Mouse (Mus musculus): ENCODE data around the gene Styxl1. TPM values are rescaled to one million over a fixed set of nuclear protein-coding genes. Genes with fewer than 3 reads are reported as not detected.

Gene Styxl1
- polyA plus RNA-seq, 1 experiment from 2014 or later = 0.41 TPM

DNA sequence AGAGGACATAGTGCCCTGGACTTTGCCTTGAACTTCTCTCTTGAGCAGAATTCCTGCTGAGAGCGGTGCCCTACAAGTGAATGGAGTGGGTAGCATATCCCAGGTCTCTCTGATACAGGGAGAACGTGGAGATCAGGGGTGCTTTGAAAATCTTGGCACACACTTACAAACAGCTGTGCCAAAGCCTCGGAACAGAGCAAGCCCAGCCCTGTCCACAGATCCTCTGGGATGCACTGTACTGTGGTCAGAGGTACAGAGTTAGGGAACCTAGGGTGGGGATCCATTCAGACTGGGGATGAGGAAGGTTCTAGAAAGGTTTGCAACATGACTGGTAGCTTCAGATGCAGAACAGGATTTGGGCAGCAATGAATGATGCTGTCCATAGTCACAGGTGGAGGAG, 58.1 kb downstream of the Styxl1 start:
- Histone ChIP-seq H3K4me3 (no peak overlapping the region), H3K27me3 (ENCODE audit: low read depth, poor library complexity, severe bottlenecking) (no peaks in the 10 kb centered on the region), H3K9me3 (replicated peaks) (no peaks in the 10 kb centered on the region), H3K4me1 (peaks cover 29% of the 10 kb centered on the region), H3K27ac (replicated peaks) (no peak overlapping the region), H3K36me3 (peaks cover 62% of the 10 kb centered on the region)
- 89% methylated on average over 3 of the region's 3 CpGs for WGBS
- no peak for DNase-seq (ENCODE audit: low spot score)

DNA sequence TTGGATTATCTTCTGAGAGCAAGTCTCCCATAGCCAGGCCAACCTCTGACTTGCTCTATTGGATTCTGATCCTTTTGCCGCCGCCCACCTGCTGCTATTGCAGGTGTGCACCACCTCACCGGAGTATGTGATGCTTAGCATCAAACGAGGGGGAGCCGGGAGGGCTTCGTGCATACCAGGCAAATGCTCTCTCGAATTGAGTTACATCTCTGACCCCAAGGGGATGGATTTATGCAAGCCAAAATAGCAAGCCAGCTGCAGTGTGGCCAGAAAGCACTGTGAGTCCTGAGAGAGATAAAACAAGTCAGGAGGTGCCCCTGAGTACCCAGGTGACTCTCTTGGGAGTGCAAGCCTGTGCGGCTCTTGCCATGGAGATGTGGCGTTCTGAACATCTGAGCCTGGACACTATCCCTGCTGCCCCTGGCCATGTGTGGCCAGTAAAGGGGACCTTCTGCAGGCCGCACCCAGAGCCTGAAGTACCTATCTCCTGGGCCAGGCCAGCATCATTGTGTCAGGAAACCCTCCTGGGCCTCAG, 58.5 kb downstream of the Styxl1 start:
- 91% methylated on average over 10 of the region's 10 CpGs for WGBS
- Histone ChIP-seq H3K27me3 (ENCODE audit: low read depth, poor library complexity, severe bottlenecking) (no peaks in the 10 kb centered on the region), H3K4me3 (no peak overlapping the region), H3K4me1 (peaks cover 25% of the 10 kb centered on the region), H3K9me3 (replicated peaks) (no peaks in the 10 kb centered on the region), H3K36me3 (peaks cover 62% of the 10 kb centered on the region), H3K27ac (replicated peaks) (no peak overlapping the region)
- DNase-seq (ENCODE audit: low spot score) = no peak

DNA sequence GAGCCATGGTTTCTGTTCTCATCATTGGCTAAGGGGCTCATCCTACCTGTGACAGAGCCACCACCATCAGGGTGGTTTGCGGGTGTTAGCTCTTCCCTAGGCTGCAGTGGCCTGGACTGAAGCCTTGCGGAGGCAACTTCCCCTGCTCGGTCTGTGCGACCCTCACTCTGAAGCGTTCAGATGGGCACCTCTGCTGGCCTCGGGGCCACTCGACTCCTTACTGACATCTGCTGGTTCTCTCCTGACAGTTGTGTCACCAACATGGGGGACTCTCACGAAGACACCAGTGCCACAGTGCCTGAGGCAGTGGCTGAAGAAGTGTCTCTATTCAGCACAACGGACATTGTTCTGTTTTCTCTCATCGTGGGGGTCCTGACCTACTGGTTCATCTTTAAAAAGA, 62.6 kb downstream of the Styxl1 start:
- H3K36me3 ChIP-seq = peaks cover 56% of the 10 kb centered on the region
- 62% methylated on average over 10 of the region's 10 CpGs for WGBS
- no peak overlapping the region for H3K27ac ChIP-seq (replicated peaks)
- H3K27me3 ChIP-seq (ENCODE audit: low read depth, poor library complexity, severe bottlenecking) = no peaks in the 10 kb centered on the region
- DNase-seq (ENCODE audit: low spot score) = no peak
- peaks cover 20% of the 10 kb centered on the region for H3K4me1 ChIP-seq
- H3K9me3 ChIP-seq (replicated peaks) = no peaks in the 10 kb centered on the region
- no peak overlapping the region for H3K4me3 ChIP-seq

DNA sequence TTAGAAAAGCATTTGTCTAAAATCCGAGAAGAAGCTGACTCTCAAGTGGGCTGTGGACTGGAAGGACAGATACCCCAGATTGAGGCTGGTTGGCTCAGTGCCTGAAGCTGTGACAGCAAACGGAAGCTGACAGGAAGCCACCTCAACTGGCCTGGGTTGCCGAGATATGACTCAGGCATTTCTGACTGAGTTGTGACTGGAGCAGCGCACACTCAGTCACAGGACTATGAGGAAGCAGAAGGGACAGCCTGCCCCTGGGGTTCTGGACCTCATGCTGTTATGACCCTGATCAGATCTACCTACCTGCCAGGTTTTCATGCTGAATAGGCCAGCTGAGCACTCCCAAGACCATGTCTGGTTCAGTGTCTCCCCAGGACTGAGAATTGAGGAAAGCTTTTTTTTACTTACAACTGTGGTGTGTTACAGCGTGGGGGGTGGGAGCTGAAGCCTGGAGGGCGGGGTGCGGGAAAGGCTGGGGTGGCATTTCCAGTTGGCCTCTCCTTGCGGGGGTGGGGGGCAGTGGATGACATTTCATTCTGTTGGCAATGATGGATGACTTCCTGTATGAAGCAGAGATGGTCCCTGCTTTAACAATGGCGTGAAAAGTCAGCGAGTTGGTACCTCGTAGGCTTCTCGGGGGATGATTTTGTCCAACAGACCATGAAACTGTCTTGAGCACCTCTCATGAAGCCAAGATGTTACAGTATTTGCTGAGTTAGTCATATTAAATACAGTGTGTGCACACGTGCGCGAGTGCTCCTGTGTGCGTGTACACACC, 64.6 kb downstream of the Styxl1 start:
- Histone ChIP-seq H3K27me3 (ENCODE audit: low read depth, poor library complexity, severe bottlenecking) (no peaks in the 10 kb centered on the region), H3K4me3 (no peak overlapping the region), H3K27ac (replicated peaks) (peak overlapping the region; percentile 38; the same call in 1 of the 2 replicates), H3K9me3 (replicated peaks) (no peaks in the 10 kb centered on the region), H3K4me1 (peaks cover 19% of the 10 kb centered on the region), H3K36me3 (peaks cover 51% of the 10 kb centered on the region)
- no peak for DNase-seq (ENCODE audit: low spot score)
- WGBS = 88% methylated on average over 16 of the region's 16 CpGs

DNA sequence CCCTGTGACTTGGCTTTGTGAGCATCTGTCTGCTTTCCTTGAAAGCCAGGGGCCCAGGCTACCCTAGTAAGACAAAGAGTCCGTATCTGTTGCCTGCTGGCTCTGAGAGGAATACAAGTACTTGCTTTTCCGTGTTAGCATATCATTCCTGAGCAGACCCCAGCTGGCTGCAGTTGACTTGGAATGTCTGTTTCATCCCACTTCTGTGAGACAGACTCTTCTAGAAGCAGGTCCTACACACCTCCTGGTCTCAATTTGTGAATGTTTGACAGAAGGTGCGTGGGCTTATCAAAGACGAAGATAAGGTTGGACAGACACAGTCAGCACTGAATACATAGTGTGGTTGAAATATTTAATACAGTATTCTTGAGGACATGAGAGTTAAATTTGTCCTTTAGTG, 65.4 kb downstream of the Styxl1 start:
- no peak for DNase-seq (ENCODE audit: low spot score)
- WGBS = 81% methylated on average over 4 of the region's 4 CpGs
- no peaks in the 10 kb centered on the region for H3K9me3 ChIP-seq (replicated peaks)
- peaks cover 51% of the 10 kb centered on the region for H3K36me3 ChIP-seq
- 0 out of 2 replicates have a peak overlapping the region, but pooled peaks have one; percentile 38 for H3K27ac ChIP-seq (replicated peaks)
- H3K4me3 ChIP-seq = no peak overlapping the region
- peaks cover 19% of the 10 kb centered on the region for H3K4me1 ChIP-seq
- no peaks in the 10 kb centered on the region for H3K27me3 ChIP-seq (ENCODE audit: low read depth, poor library complexity, severe bottlenecking)

DNA sequence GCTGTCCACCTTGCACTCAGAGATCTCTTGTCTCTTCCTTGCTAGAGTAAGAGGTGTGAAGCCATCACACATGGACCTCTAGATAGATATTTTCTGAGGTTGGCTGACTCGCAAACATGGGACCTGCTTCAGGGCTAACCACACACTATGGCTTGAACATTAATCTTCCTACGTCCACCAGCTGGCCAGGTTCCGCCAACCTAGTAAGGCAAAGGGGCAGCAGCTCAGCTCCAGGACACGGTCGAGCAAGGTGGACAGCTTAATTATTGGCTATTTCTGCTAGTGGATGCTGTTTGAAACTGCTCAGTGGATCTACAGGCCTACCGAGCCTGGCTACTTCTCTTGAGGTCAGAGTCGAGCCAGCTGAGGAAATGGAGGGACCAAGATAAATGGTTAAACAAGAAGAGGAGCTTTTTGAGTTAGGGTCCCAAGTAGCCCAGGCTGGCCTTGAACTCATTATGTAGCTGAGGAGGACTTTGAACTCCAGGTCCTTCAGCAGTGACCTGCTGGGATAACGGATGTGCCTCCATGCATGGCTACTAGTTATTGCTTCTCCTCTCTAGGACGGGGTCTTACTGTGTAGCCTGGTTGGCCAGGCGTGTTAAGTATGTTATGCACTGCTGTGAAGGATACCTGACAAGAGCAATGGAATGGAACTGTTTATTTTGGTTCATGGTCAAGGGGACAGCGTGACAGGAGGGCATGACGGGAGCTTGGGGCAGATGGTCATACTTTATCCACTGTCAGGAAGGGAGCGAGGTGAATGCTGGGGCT, 66.4 kb downstream of the Styxl1 start:
- H3K36me3 ChIP-seq = peaks cover 51% of the 10 kb centered on the region
- no peaks in the 10 kb centered on the region for H3K9me3 ChIP-seq (replicated peaks)
- WGBS = 92% methylated on average over 13 of the region's 13 CpGs
- no peak overlapping the region for H3K4me3 ChIP-seq
- no peaks in the 10 kb centered on the region for H3K27me3 ChIP-seq (ENCODE audit: low read depth, poor library complexity, severe bottlenecking)
- DNase-seq (ENCODE audit: low spot score) = no peak
- 0 out of 2 replicates have a peak overlapping the region, but pooled peaks have one; percentile 23 for H3K27ac ChIP-seq (replicated peaks)
- peaks cover 19% of the 10 kb centered on the region for H3K4me1 ChIP-seq

DNA sequence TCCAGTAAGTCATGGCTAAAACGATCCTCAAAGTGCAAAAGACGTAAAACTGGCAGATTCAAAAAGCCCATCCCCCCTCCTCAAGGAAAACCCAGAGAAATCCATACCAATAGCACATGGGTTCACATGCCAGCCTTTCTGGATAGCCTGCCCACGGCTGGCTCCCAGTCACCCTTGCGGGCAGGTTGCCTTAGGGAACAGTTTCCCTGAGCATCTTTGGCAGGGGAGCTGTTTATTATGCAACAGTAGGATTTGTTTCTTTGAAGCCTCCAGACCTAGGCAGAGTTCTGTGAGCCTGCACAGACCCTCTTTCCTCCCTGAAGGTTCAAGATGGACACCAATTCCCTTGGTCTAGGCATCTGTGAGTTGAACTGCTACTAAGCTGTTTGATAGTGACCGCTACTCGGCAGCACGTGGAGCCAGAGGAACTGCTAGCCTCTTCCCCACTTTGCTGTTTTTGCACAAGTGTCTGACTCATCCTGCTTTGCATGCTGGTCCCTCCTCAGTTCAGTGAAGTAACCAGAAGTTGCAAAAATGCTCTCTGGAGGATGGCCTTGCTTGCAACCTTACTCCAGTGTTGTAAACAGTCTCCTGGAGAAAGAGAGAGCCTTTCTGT, 67.5 kb downstream of the Styxl1 start:
- H3K36me3 ChIP-seq = peaks cover 51% of the 10 kb centered on the region
- no peak for DNase-seq (ENCODE audit: low spot score)
- H3K27ac ChIP-seq (replicated peaks) = no peak overlapping the region
- peaks cover 19% of the 10 kb centered on the region for H3K4me1 ChIP-seq
- no peaks in the 10 kb centered on the region for H3K9me3 ChIP-seq (replicated peaks)
- H3K4me3 ChIP-seq = no peak overlapping the region
- WGBS = 91% methylated on average over 7 of the region's 7 CpGs
- H3K27me3 ChIP-seq (ENCODE audit: low read depth, poor library complexity, severe bottlenecking) = no peaks in the 10 kb centered on the region

DNA sequence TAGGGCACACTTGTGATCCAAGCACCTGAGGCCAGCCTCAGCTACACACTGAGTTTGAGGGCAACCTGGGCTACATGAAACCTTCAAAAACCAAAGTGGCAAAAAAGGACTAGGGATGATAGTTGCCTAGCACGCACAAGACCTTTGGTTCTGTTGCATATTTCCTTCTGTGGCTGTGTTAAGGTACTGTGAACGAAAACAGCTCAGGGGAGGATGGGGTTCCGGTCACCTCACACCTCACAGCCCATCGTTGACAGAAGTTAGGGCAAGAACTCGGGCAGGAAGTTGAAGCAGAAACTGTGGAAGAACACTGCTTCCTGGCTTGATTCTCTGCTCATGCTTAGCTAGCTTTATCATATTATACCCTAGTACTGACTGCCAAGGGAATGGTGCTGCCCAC, 68.5 kb downstream of the Styxl1 start:
- H3K4me1 ChIP-seq = peaks cover 19% of the 10 kb centered on the region
- no peaks in the 10 kb centered on the region for H3K27me3 ChIP-seq (ENCODE audit: low read depth, poor library complexity, severe bottlenecking)
- H3K4me3 ChIP-seq = no peak overlapping the region
- H3K27ac ChIP-seq (replicated peaks) = no peak overlapping the region
- WGBS = 98% methylated on average over 5 of the region's 5 CpGs
- H3K36me3 ChIP-seq = peaks cover 53% of the 10 kb centered on the region
- DNase-seq (ENCODE audit: low spot score) = no peak
- H3K9me3 ChIP-seq (replicated peaks) = no peaks in the 10 kb centered on the region

DNA sequence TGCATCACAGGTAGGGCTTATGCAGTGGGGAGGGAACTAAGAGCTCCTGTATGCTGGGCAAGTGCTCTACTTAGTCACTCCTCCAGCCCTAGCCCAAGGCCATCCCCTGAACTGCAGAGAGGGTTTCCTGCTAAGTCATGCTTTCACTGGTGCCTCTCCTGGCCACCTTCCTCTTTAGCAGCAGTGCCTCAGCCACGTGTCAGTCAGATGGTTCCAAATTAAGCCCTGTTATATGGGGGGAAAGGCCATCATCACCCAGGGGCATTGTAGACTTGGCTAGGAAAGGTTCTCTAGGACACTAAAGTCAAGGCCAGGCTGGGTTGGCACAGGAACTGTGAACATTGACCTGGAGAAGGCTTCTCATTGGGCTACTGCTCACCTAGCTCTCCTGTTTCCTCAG, 70.3 kb downstream of the Styxl1 start:
- peaks cover 60% of the 10 kb centered on the region for H3K36me3 ChIP-seq
- no peak overlapping the region for H3K4me3 ChIP-seq
- no peaks in the 10 kb centered on the region for H3K9me3 ChIP-seq (replicated peaks)
- peaks cover 10% of the 10 kb centered on the region; the same call in 1 of the 2 replicates for H3K4me1 ChIP-seq
- H3K27me3 ChIP-seq (ENCODE audit: low read depth, poor library complexity, severe bottlenecking) = no peaks in the 10 kb centered on the region
- WGBS = 61% methylated on average over 1 of the region's 1 CpGs
- DNase-seq (ENCODE audit: low spot score) = no peak
- no peak overlapping the region for H3K27ac ChIP-seq (replicated peaks)

DNA sequence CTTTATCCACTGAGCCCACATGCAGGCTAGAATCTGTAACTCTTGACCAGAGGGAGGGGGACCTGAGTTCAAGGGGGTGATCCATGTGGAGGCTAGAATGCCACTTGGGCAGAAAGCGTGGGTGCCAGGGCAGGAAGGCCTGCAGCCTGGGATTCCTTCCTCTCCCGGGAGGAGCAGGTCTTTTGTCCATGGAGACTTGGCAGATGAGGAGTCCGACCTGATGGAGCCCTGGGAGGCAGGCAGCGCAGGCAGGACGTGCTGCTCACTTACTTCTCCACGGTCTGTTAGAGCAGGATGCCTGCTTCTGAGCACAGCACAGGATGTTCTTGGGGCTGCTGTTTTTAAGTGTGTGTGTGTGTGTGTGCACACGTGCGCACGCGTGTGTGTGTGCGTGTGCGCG, 71.1 kb downstream of the Styxl1 start:
- peaks cover 68% of the 10 kb centered on the region for H3K36me3 ChIP-seq
- 93% methylated on average over 13 of the region's 13 CpGs for WGBS

DNA sequence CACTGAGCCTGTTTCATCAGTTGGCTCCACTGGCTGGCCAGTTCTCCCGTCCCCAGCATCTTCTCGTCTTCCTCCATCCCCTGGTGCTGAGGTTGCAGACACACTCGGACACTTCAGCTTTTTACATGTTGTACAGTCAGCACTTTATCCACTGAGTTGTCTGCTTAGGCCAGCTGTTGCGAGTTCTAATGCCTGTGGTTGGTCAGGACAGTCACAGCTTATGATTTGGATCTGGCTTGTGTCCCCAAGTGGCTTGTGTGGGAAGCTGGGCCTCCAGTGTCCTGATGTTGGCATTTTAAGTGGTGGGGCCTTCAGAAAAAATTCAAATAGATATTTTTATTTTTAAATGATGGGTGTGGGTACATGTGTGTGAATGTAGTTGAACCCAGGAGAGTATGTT, 72.8 kb downstream of the Styxl1 start:
- Histone ChIP-seq H3K4me3 (no peak overlapping the region), H3K36me3 (peaks cover 74% of the 10 kb centered on the region), H3K27ac (replicated peaks) (no peak overlapping the region), H3K27me3 (ENCODE audit: low read depth, poor library complexity, severe bottlenecking) (no peaks in the 10 kb centered on the region), H3K4me1 (no peaks in the 10 kb centered on the region), H3K9me3 (replicated peaks) (no peaks in the 10 kb centered on the region)
- WGBS = 90% methylated on average over 4 of the region's 4 CpGs
- DNase-seq (ENCODE audit: low spot score) = no peak

More for the DNA sequence above, 71.1 kb downstream of the Styxl1 start:
- no peaks in the 10 kb centered on the region for H3K27me3 ChIP-seq (ENCODE audit: low read depth, poor library complexity, severe bottlenecking)
- 0 out of 2 replicates have a peak, but pooled peaks cover 2% of the 10 kb centered on the region for H3K4me1 ChIP-seq
- H3K9me3 ChIP-seq (replicated peaks) = no peaks in the 10 kb centered on the region
- no peak overlapping the region for H3K27ac ChIP-seq (replicated peaks)
- no peak overlapping the region for H3K4me3 ChIP-seq
- no peak for DNase-seq (ENCODE audit: low spot score)

DNA sequence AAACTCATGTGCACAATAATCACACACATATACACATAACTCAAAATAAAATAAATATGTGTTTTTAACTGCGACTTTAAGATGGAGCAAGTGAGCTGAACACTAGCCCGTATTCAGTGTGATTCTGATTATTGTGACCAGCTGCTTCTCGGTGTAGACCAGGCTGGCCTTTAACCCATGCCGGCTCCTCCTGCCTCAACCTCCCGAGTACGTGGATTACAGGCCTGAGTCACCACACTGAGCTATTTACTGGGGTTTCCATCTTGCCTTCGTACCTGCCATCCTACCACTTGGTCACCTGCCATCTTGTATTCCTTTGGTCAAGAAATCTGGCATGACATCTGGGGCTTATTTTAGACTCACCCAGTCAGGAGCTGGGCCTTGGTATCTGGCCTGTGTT, 74.8 kb downstream of the Styxl1 start:
- Histone ChIP-seq H3K9me3 (replicated peaks) (no peaks in the 10 kb centered on the region), H3K27ac (replicated peaks) (no peak overlapping the region), H3K4me1 (no peaks in the 10 kb centered on the region), H3K4me3 (no peak overlapping the region), H3K36me3 (peaks cover 77% of the 10 kb centered on the region), H3K27me3 (ENCODE audit: low read depth, poor library complexity, severe bottlenecking) (no peaks in the 10 kb centered on the region)
- 97% methylated on average over 7 of the region's 7 CpGs for WGBS
- no peak for DNase-seq (ENCODE audit: low spot score)
